Mouse (Mus musculus) cortical plate, adult 2 months (tissue): Measurements from ENCODE around the gene Sepsecs. TPM values are rescaled to one million over a fixed set of nuclear protein-coding genes. Genes with fewer than 3 reads are reported as not detected.

Source experiments
- H3K27ac ChIP-seq: fragments of 200-500 bp; 2 replicates; pipeline ENCODE4 v1.5.1; 2012; ENCODE audit warnings: low read length, control low read depth, inconsistent platforms; ENCODE audit not compliant: insufficient read depth
- H3K4me1 ChIP-seq: fragments of 200-500 bp; 2 replicates; pipeline ENCODE4 v1.6.1; 2011; ENCODE audit warnings: low read length; ENCODE audit not compliant: control insufficient read depth, insufficient read depth
- H3K4me3 ChIP-seq: fragments of 200-500 bp; 2 replicates; pipeline ENCODE4 v1.5.1; 2011; ENCODE audit warnings: mild to moderate bottlenecking, low read length, control low read depth; ENCODE audit not compliant: insufficient read depth
- CTCF ChIP-seq: fragments of 200-500 bp; IDR thresholded peaks from 2 replicates; pipeline ENCODE4 v1.5.1; 2011; ENCODE audit warnings: mild to moderate bottlenecking, control low read depth, low read length; ENCODE audit not compliant: insufficient read depth; ENCODE audit errors: extremely low read depth
- POLR2A ChIP-seq: fragments of 200-500 bp; IDR thresholded peaks from 2 replicates; pipeline ENCODE4 v1.6.1; 2011; ENCODE audit warnings: mild to moderate bottlenecking, low read length, control low read depth; ENCODE audit not compliant: insufficient read depth; ENCODE audit errors: extremely low read depth
- polyA plus RNA-seq: library from polyadenylated mRNA; depleted of rRNA; stranded (reverse); fragments of >200 nt; gene quantifications from 2 replicates; pipeline ENCODE4 v1.2.3, GENCODE M21; 2012

Gene Sepsecs
- polyA plus RNA-seq, 1 experiment, result 10.5 TPM

DNA sequence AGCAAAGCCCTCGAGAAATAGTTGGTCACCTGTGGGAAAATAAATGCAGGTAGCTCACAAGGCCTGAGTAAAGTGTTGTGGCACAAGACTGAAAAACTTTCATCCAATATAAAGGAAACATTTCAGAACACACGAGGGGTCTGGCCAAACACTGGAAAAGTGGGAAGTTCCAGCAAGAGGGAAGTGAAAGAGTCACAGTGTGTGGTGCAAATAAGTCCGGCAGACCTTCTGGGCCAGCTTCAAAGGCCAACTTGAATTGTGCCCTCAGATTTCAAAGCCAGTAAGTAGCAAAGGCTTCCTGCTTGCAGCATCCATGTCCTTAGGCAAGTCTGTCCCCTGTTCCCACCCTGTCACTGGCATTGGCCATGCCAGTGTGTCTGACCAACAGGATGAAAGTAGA is 7.6 kb upstream of the Sepsecs start:
- Histone ChIP-seq H3K4me1 (no peaks in the 10 kb centered on the region), H3K27ac (no peak overlapping the region), H3K4me3 (no peak overlapping the region)
- TF ChIP-seq POLR2A (no peak), CTCF (no peak)

DNA sequence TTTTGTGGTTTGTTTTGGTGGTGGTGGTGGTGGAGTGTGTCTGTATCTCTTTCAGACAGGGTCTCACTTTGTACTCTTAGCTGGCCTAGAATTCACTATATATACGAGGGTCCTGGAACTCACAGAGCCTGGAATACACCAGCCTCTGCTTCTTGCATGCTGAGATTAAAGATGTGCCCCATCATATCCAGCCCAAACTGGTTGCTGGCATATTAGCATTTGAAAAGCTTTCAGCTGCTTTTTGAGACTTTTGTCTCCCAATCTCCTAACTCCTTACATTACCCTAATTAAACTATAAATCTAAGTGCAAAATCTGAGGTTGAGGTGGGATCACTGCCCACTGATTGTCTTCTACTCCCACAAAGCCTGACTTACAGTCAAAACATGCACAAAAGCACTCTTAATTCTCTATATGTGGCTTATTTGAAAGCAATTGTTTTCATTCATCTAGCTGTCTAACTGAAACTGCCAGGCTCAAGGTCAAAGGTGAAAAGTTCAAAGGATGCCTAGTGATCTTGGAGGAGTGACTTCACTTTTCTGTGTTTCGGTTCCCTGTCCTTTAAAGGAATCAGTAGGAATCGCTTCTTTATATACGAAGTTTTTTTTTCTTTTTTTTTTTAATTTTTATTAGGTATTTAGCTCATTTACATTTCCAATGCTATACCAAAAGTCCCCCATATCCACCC is 5.0 kb upstream of the Sepsecs start:
- TF ChIP-seq POLR2A, result no peak
- no peak for TF ChIP-seq CTCF
- no peak overlapping the region for H3K4me3 ChIP-seq
- H3K27ac ChIP-seq, result no peak overlapping the region
- H3K4me1 ChIP-seq, result no peaks in the 10 kb centered on the region; the same call in 1 of the 2 replicates

DNA sequence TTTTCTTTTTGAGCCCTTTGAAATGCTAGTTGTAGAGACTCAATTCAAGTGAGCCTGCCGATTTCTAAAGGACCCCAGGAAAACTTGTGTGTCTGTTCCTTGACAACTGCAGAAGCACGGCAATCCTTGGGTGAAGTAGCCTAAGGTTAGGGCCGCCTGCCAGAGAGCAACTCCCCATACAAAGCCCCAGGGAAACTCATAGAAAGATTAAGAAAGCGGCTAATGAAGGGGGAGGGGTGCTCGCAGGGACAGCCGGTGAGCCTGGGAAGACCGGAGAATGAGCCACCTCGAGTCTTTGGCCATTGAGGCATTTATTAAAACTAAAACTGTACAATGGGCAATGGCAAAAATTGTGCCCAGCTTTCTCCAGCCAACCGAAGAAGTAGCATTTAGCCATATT is 3.8 kb upstream of the Sepsecs start:
- Histone ChIP-seq H3K4me1 (peaks cover 2% of the 10 kb centered on the region; the same call in 1 of the 2 replicates), H3K27ac (no peak overlapping the region), H3K4me3 (no peak overlapping the region)
- TF ChIP-seq POLR2A, result no peak
- no peak for TF ChIP-seq CTCF

DNA sequence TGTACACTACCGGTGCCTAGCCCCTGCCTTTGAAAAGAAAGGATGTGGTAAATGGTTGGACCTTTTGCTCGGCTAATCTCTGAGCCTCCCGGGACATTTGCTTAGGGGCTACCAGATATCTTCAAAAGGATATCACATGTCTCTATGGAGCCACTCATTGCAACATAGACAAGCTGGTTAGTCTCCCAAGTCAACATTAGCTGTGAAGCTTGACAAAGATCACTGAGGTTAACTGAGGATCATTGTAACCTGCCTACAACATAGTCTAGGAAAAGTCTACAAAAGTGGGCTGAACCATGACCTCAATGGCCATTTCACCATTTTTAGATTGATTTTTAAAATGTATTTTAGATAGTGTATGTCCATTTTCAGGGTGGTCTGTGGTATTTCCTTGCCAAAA is 1.2 kb upstream of the Sepsecs start:
- Histone ChIP-seq H3K27ac (no peak overlapping the region), H3K4me1 (peaks cover 2% of the 10 kb centered on the region; the same call in 1 of the 2 replicates), H3K4me3 (no peak overlapping the region)
- no peak for TF ChIP-seq POLR2A
- no peak for TF ChIP-seq CTCF

DNA sequence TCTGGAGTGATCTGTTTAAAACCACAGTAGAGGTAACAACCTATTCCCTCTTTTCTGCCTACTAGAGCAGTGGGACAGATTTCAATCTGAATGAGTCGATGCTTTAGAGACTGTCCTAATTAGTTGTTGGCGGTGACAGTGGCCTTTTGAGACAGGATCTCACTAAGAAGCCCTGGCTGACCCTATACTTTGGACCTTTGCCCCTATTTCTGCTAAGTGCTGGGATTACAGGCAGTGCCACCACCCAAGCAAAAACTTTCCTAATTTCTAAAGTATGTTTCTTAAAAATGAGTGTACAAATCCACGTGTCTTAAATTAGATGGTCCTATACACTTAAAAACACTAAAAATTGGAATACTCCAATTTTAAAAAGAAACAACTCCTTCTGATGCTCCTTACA is 2.7 kb downstream of the Sepsecs start:
- Histone ChIP-seq H3K4me3 (no peak overlapping the region), H3K4me1 (peaks cover 2% of the 10 kb centered on the region; the same call in 1 of the 2 replicates), H3K27ac (no peak overlapping the region)
- no peak for TF ChIP-seq POLR2A
- TF ChIP-seq CTCF, result no peak

DNA sequence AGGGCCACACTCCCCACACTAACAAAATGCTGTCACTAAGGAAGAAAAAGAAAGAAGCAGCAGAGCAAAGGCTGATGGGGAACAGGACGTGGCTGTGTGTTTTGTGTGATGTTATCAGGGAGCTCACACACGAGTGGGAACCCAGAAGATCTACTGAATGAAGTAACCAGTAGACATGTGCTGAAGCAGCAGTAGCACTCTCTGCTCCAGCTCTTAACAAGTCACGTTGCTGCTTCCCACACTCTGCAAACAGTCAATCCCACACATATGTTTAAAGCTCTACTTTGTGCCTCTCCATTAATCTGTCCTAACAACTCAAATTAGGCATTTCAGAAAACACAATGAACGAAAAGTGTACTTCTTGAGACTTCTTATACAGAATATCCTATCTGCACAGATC is 11.6 kb downstream of the Sepsecs start:
- no peak overlapping the region for H3K27ac ChIP-seq
- TF ChIP-seq CTCF, result no peak
- TF ChIP-seq POLR2A, result no peak

DNA sequence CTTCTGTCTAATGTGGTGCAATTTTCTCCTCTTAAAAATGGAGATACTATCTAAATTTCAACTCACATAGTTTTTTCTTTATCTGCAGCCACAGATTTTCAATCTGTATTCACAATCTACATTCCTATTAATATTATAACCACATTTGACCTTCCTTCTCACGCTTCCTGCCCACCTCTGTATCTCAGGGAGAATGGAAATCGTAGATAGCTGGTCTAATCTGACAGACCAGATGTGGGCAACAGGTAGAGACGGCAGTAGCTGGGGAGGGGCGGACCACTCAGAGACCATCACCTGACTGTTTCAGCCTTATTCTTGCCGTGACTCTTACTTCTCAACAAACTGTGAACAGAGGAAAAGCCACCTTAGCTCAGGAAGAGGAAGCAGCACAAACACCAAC is 12.2 kb downstream of the Sepsecs start:
- Histone ChIP-seq H3K4me3 (no peak overlapping the region), H3K4me1 (peaks cover 2% of the 10 kb centered on the region; the same call in 1 of the 2 replicates), H3K27ac (no peak overlapping the region)
- TF ChIP-seq POLR2A, result no peak

More for the DNA sequence above, 11.6 kb downstream of the Sepsecs start:
- Histone ChIP-seq H3K4me1 (no peaks in the 10 kb centered on the region; the same call in 1 of the 2 replicates), H3K4me3 (no peak overlapping the region)

DNA sequence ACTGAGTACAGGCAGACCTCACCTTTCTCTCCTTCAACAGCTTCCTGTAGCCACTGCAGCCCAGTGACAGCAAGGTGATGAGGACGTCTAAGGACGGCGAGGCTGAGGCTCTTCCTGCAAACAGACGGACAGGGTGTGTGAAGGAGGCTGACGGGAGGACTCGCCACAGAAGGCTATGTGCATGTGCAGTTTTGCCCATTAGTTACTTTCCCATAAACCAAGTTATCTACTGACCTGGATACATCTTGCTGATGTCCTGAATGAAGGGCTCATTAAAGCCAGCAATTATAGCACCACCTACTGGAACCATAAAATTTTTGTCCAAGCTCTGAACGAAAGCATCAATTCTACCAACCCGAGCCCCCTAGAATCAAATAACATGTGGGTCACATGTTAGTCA is 13.5 kb downstream of the Sepsecs start:
- no peak overlapping the region for H3K27ac ChIP-seq
- TF ChIP-seq CTCF (peak; percentile 17; the same call in 1 of the 2 replicates), POLR2A (no peak)
- peaks cover 7% of the 10 kb centered on the region; the same call in 1 of the 2 replicates for H3K4me1 ChIP-seq
- no peak overlapping the region for H3K4me3 ChIP-seq

DNA sequence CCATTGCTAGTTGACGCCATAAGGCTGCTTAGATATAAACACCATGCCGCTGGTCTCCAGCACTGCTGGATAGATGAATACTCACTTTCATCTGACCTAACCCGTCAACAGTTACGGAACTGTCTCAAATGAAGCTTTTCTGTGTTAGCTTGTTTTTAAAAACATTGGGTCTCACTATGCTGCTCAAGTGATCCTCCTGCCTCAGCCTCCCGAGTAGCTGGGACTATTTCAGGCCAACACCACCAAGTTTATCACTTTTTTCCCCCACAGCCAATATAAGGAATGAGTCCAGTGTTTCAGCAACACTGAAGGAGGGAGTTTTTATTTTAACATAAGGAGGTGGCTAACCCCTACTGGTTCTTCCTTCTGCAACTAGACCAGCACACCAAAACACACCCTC is 14.5 kb downstream of the Sepsecs start:
- no peak overlapping the region for H3K4me3 ChIP-seq
- peaks cover 7% of the 10 kb centered on the region; the same call in 1 of the 2 replicates for H3K4me1 ChIP-seq
- no peak overlapping the region for H3K27ac ChIP-seq
- TF ChIP-seq CTCF (no peak), POLR2A (no peak)

DNA sequence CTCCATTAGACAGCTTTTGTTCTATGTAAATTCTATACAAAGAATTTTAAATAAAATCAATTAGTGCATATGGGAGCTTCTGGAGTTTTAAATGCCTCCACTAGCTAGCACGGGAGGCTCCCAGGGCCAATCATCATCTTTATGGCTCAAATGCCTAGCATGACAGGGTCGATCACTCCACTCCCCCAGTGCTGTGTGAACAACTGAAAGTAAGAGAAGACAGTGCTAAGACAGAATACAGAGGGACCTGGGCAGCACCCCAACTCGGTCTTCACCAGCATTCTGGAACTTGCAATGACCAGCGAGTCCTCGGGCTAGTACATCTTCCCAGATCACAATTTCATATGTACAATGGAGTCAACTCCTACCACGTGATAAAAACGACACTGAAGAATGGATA is 16.9 kb downstream of the Sepsecs start:
- Histone ChIP-seq H3K4me3 (no peak overlapping the region), H3K4me1 (peaks cover 7% of the 10 kb centered on the region; the same call in 1 of the 2 replicates), H3K27ac (no peak overlapping the region)
- TF ChIP-seq POLR2A (no peak), CTCF (no peak)

DNA sequence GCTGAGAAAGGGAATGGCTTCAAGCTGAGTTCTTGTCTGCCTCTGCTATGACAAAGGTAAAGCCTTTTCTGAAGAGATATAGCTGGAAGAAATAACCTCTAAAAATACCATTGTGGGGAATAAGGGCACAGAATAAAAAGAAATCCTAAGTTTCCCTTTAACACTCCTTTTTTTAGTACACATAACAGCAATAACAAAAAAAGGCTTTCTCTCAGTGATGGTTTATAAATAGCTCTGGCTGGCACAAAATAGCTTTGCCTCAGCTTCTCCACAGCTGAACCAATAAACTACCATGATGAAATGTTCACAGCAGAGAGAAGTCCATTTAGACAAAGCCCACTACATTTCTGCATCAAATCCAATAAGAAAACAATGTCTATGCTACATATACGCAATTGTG is 17.4 kb downstream of the Sepsecs start:
- peaks cover 7% of the 10 kb centered on the region; the same call in 1 of the 2 replicates for H3K4me1 ChIP-seq
- TF ChIP-seq CTCF, result no peak
- TF ChIP-seq POLR2A, result no peak
- no peak overlapping the region for H3K4me3 ChIP-seq
- peak overlapping the region; percentile 10; the same call in 1 of the 2 replicates for H3K27ac ChIP-seq
